Mouse (Mus musculus) liver, embryonic 16.5 days (tissue): ENCODE data around the gene Fmnl2. TPM values are rescaled to one million over a fixed set of nuclear protein-coding genes. Genes with fewer than 3 reads are reported as not detected.

Source experiments
- ATAC-seq: fragments of 200-750 bp; cut with Nextera tagmentation; 2 replicates; pipeline ENCODE4 v1.8.0; 2017; ENCODE audit warnings: low read depth, mild to moderate bottlenecking, moderate number of reproducible peaks, moderate library complexity
- H3K27ac ChIP-seq: fragments of 300-500 bp; sonication (generic); 2 replicates; pipeline ENCODE4 v1.5.1; 2014; ENCODE audit warnings: mild to moderate bottlenecking, low read length
- H3K27me3 ChIP-seq: fragments of 300-500 bp; sonication (generic); 2 replicates; pipeline ENCODE4 v1.6.1; 2014; ENCODE audit warnings: low read depth, low read length, mixed read lengths; ENCODE audit not compliant: control insufficient read depth, insufficient read depth
- H3K36me3 ChIP-seq: fragments of 300-500 bp; sonication (generic); 2 replicates; pipeline ENCODE4 v1.6.1; 2014; ENCODE audit warnings: mild to moderate bottlenecking; ENCODE audit not compliant: control insufficient read depth, insufficient read depth
- H3K4me1 ChIP-seq: fragments of 300-500 bp; sonication (generic); 2 replicates; pipeline ENCODE4 v1.6.1; 2014; ENCODE audit warnings: low read depth, low read length, mixed read lengths; ENCODE audit not compliant: control insufficient read depth
- H3K4me2 ChIP-seq: fragments of 300-500 bp; sonication (generic); 2 replicates; pipeline ENCODE4 v1.6.1; 2014; ENCODE audit warnings: low read depth, low read length, mixed read lengths
- H3K4me3 ChIP-seq: fragments of 300-500 bp; sonication (generic); 2 replicates; pipeline ENCODE4 v1.5.1; 2014; ENCODE audit warnings: low read depth, mild to moderate bottlenecking, low read length
- H3K9ac ChIP-seq: fragments of 300-500 bp; sonication (generic); 2 replicates; pipeline ENCODE4 v1.6.1; 2014; ENCODE audit warnings: low read depth, low read length
- H3K9me3 ChIP-seq: fragments of 300-500 bp; sonication (generic); replicated peaks from 2 replicates; pipeline ENCODE4 v1.6.1; 2016; ENCODE audit warnings: low read length; ENCODE audit not compliant: control insufficient read depth
- WGBS: fragments of 180-500 bp; shearing (Covaris S2); extraction: QIAGEN DNeasy Blood & Tissue Kit; methylation state at CpG from one replicate; pipeline ENCODE4 v1.1.7; 2014; ENCODE audit not compliant: insufficient replicate concordance; 5-methylcytosine and 5-hydroxymethylcytosine counted together
- polyA plus RNA-seq: library from polyadenylated mRNA; unstranded; fragments of >200 nt; fragmentation: Nextera tagmentation; extraction: Ambion mirVana; gene quantifications from 2 replicates; pipeline ENCODE4 v1.2.1, GENCODE M21; 2015

Fmnl2 gene
- polyA plus RNA-seq, 1 experiment from 2014 or later, result 0.53 TPM

GRCm38 (mm10) chr2:52896995-52897394 is 39.3 kb downstream of the Fmnl2 start:
- Histone ChIP-seq H3K4me2 (no peak overlapping the region), H3K4me1 (no peaks in the 10 kb centered on the region), H3K9me3 (no peaks in the 10 kb centered on the region), H3K4me3 (no peak overlapping the region), H3K9ac (no peak overlapping the region), H3K27me3 (no peaks in the 10 kb centered on the region), H3K36me3 (no peaks in the 10 kb centered on the region), H3K27ac (no peak overlapping the region)
- 55% methylated on average over 3 of the region's 3 CpGs for WGBS
- ATAC-seq, result no peak; the same call in 1 of the 2 replicates

GRCm38 (mm10) chr2:52900780-52901179 is 43.1 kb downstream of the Fmnl2 start:
- no peaks in the 10 kb centered on the region for H3K9me3 ChIP-seq
- H3K27ac ChIP-seq, result no peak overlapping the region
- 75% methylated on average over 4 of the region's 4 CpGs for WGBS
- H3K27me3 ChIP-seq, result no peaks in the 10 kb centered on the region
- H3K4me2 ChIP-seq, result no peak overlapping the region
- no peaks in the 10 kb centered on the region; the same call in 1 of the 2 replicates for H3K4me1 ChIP-seq
- ATAC-seq, result no peak
- H3K36me3 ChIP-seq, result no peaks in the 10 kb centered on the region
- no peak overlapping the region for H3K4me3 ChIP-seq
- no peak overlapping the region for H3K9ac ChIP-seq

GRCm38 (mm10) chr2:52901300-52902013 is 43.8 kb downstream of the Fmnl2 start:
- Histone ChIP-seq H3K27ac (no peak overlapping the region), H3K36me3 (no peaks in the 10 kb centered on the region), H3K4me2 (no peak overlapping the region), H3K4me1 (no peaks in the 10 kb centered on the region; the same call in 1 of the 2 replicates), H3K4me3 (no peak overlapping the region), H3K9me3 (no peaks in the 10 kb centered on the region), H3K9ac (no peak overlapping the region), H3K27me3 (no peaks in the 10 kb centered on the region)
- no peak for ATAC-seq
- 74% methylated on average over 6 of the region's 6 CpGs for WGBS

- Histone ChIP-seq H3K36me3 (no peaks in the 10 kb centered on the region), H3K4me2 (no peak overlapping the region), H3K4me3 (no peak overlapping the region), H3K27me3 (no peaks in the 10 kb centered on the region), H3K4me1 (no peaks in the 10 kb centered on the region; the same call in 1 of the 2 replicates), H3K9ac (no peak overlapping the region), H3K27ac (no peak overlapping the region), H3K9me3 (no peaks in the 10 kb centered on the region)
- no peak for ATAC-seq
- 58% methylated on average over 3 of the region's 3 CpGs for WGBS
Observed at GRCm38 (mm10) chr2:52902456-52902855, 44.8 kb downstream of the Fmnl2 start.

- no peak overlapping the region for H3K9ac ChIP-seq
- 53% methylated on average over 8 of the region's 8 CpGs for WGBS
- ATAC-seq, result 0 out of 2 replicates have a peak, but pooled peaks have one; percentile 47
Observed at GRCm38 (mm10) chr2:52903228-52903963, 45.7 kb downstream of the Fmnl2 start.

GRCm38 (mm10) chr2:52904526-52904925 is 46.9 kb downstream of the Fmnl2 start:
- no peaks in the 10 kb centered on the region for H3K36me3 ChIP-seq
- no peaks in the 10 kb centered on the region for H3K27me3 ChIP-seq
- H3K9ac ChIP-seq, result no peak overlapping the region
- H3K4me1 ChIP-seq, result no peaks in the 10 kb centered on the region; the same call in 1 of the 2 replicates
- H3K4me3 ChIP-seq, result no peak overlapping the region
- no peak for ATAC-seq
- H3K27ac ChIP-seq, result no peak overlapping the region
- H3K9me3 ChIP-seq, result no peaks in the 10 kb centered on the region
- H3K4me2 ChIP-seq, result no peak overlapping the region
- WGBS, result 55% methylated on average over 5 of the region's 5 CpGs

More at GRCm38 (mm10) chr2:52903228-52903963, 45.7 kb downstream of the Fmnl2 start:
- no peak overlapping the region for H3K4me3 ChIP-seq
- H3K9me3 ChIP-seq, result no peaks in the 10 kb centered on the region
- H3K27me3 ChIP-seq, result no peaks in the 10 kb centered on the region
- no peak overlapping the region for H3K27ac ChIP-seq
- no peaks in the 10 kb centered on the region; the same call in 1 of the 2 replicates for H3K4me1 ChIP-seq
- H3K36me3 ChIP-seq, result no peaks in the 10 kb centered on the region
- H3K4me2 ChIP-seq, result no peak overlapping the region

GRCm38 (mm10) chr2:52913311-52913710 is 55.7 kb downstream of the Fmnl2 start:
- H3K27me3 ChIP-seq, result no peaks in the 10 kb centered on the region
- H3K27ac ChIP-seq, result no peak overlapping the region
- H3K4me3 ChIP-seq, result no peak overlapping the region
- ATAC-seq, result no peak
- no peak overlapping the region for H3K4me2 ChIP-seq
- 34% methylated on average over 2 of the region's 2 CpGs for WGBS
- no peaks in the 10 kb centered on the region for H3K4me1 ChIP-seq
- no peaks in the 10 kb centered on the region for H3K36me3 ChIP-seq
- no peaks in the 10 kb centered on the region for H3K9me3 ChIP-seq
- H3K9ac ChIP-seq, result no peak overlapping the region

GRCm38 (mm10) chr2:52913746-52914145 is 56.1 kb downstream of the Fmnl2 start:
- peak; percentile 21; the same call in 1 of the 2 replicates for ATAC-seq
- Histone ChIP-seq H3K9ac (no peak overlapping the region), H3K4me2 (no peak overlapping the region), H3K27ac (no peak overlapping the region), H3K4me3 (no peak overlapping the region), H3K27me3 (no peaks in the 10 kb centered on the region), H3K36me3 (no peaks in the 10 kb centered on the region), H3K9me3 (no peaks in the 10 kb centered on the region), H3K4me1 (no peaks in the 10 kb centered on the region)
- 24% methylated on average over 5 of the region's 5 CpGs for whole genome bisulfite sequencing

GRCm38 (mm10) chr2:52915536-52915935 is 57.9 kb downstream of the Fmnl2 start:
- Histone ChIP-seq H3K27me3 (no peaks in the 10 kb centered on the region), H3K36me3 (no peaks in the 10 kb centered on the region), H3K4me3 (no peak overlapping the region), H3K9me3 (no peaks in the 10 kb centered on the region), H3K9ac (no peak overlapping the region), H3K4me1 (no peaks in the 10 kb centered on the region), H3K4me2 (no peak overlapping the region), H3K27ac (no peak overlapping the region)
- ATAC-seq, result no peak
- 72% methylated on average over 5 of the region's 5 CpGs for WGBS
